Mouse (Mus musculus): ENCODE measurements around the gene Doc2a.

Gene Doc2a

GRCm38 (mm10) chr7:126847116-126847420 lies at the start of gene Doc2a:
TSS of gene Doc2a (plus strand) at chr7:126847416.
- no peak for DNase-seq

GRCm38 (mm10) chr7:126798127-126799049 lies 48.8 kb upstream of the Doc2a start:
- DNase-seq, result peak; percentile 52

- DNase-seq, result peak; percentile 96
These were observed 48.2 kb upstream of the Doc2a start for GRCm38 (mm10) chr7:126799050-126799467.

- peak; percentile 87 for DNase-seq
These were observed 47.5 kb upstream of the Doc2a start for GRCm38 (mm10) chr7:126799468-126800268.

- no peak for DNase-seq
These were observed 46.8 kb upstream of the Doc2a start for GRCm38 (mm10) chr7:126800269-126801056.

- no peak for DNase-seq
These were observed 46.2 kb upstream of the Doc2a start for GRCm38 (mm10) chr7:126801057-126801422.

- DNase-seq, result no peak
These were observed 44.9 kb upstream of the Doc2a start for GRCm38 (mm10) chr7:126802134-126802889.

GRCm38 (mm10) chr7:126803181-126803580 lies 44.0 kb upstream of the Doc2a start:
- DNase-seq, result no peak

- no peak for DNase-seq
These were observed 43.5 kb upstream of the Doc2a start for GRCm38 (mm10) chr7:126803751-126804150.

GRCm38 (mm10) chr7:126806956-126807355 lies 40.3 kb upstream of the Doc2a start:
- DNase-seq, result peak; percentile 60

- DNase-seq, result no peak
These were observed 39.8 kb upstream of the Doc2a start for GRCm38 (mm10) chr7:126807405-126807804.

GRCm38 (mm10) chr7:126808703-126809455 lies 38.3 kb upstream of the Doc2a start:
- peak; percentile 92 for DNase-seq

- DNase-seq, result no peak
These were observed 37.4 kb upstream of the Doc2a start for GRCm38 (mm10) chr7:126809723-126810369.

- DNase-seq, result no peak
These were observed 31.4 kb upstream of the Doc2a start for GRCm38 (mm10) chr7:126815726-126816222.

GRCm38 (mm10) chr7:126816494-126816893 lies 30.7 kb upstream of the Doc2a start:
- no peak for DNase-seq

- no peak for DNase-seq
These were observed 29.6 kb upstream of the Doc2a start for GRCm38 (mm10) chr7:126817595-126817994.

GRCm38 (mm10) chr7:126818818-126819217 lies 28.4 kb upstream of the Doc2a start:
- DNase-seq, result no peak

GRCm38 (mm10) chr7:126821835-126822511 lies 25.2 kb upstream of the Doc2a start:
- DNase-seq, result peak; percentile 86

GRCm38 (mm10) chr7:126822741-126823140 lies 24.5 kb upstream of the Doc2a start:
- peak; percentile 13 for DNase-seq

- no peak for DNase-seq
These were observed 24.0 kb upstream of the Doc2a start for GRCm38 (mm10) chr7:126823202-126823711.
